Mouse (Mus musculus): ENCODE data around the gene Mapkbp1. TPM values are rescaled to one million over a fixed set of nuclear protein-coding genes. Genes with fewer than 3 reads are reported as not detected.

The Mapkbp1 gene
- polyA plus RNA-seq, 1 experiment: 38.5 TPM

Other genes with a start within 250 kb of the Mapkbp1 start
- 158 and 164 TPM in 2 replicates for gene Itpka, start 230.4 kb upstream of the Mapkbp1 start, polyA plus RNA-seq (2012; rRNA removed)
- 43.3 and 46.4 TPM in 2 replicates for gene Ltk, start 212.3 kb upstream of the Mapkbp1 start, polyA plus RNA-seq (2012; rRNA removed)
- gene Rpap1, start 185.2 kb upstream of the Mapkbp1 start, polyA plus RNA-seq (2012; rRNA removed): 13.7 and 14.6 TPM in 2 replicates
- gene Tyro3, start 175.0 kb upstream of the Mapkbp1 start, polyA plus RNA-seq (2012; rRNA removed): 130 and 145 TPM in 2 replicates
- gene Mga, start 75.5 kb upstream of the Mapkbp1 start, polyA plus RNA-seq (2012; rRNA removed): 16.9 and 17.3 TPM in 2 replicates
- 3.3 and 4.1 TPM in 2 replicates for gene Jmjd7, start 54.8 kb downstream of the Mapkbp1 start, polyA plus RNA-seq (2012; rRNA removed)
- gene Gm28042, start 54.8 kb downstream of the Mapkbp1 start, polyA plus RNA-seq (2012; rRNA removed): 2.5 and 2.9 TPM in 2 replicates
- gene Pla2g4b, start 60.7 kb downstream of the Mapkbp1 start, polyA plus RNA-seq (2012; rRNA removed): 3.5 and 3.9 TPM in 2 replicates
- 10.9 and 11.8 TPM in 2 replicates for gene Ehd4, start 181.9 kb downstream of the Mapkbp1 start, polyA plus RNA-seq (2012; rRNA removed)

Data from frontal cortex, adult 2 months (tissue).